Mouse (Mus musculus) erythroblast, embryonic 14.5 days (primary cell): Measurements from ENCODE around the gene Cnn1.

Experiments used
- GATA1 ChIP-seq: IDR thresholded peaks from 2 replicates; pipeline ENCODE4 v1.6.1; 2012; ENCODE audit warnings: low read length, inconsistent platforms, mixed read lengths
- TAL1 ChIP-seq: IDR thresholded peaks from 3 replicates; pipeline ENCODE4 v1.6.1; 2012; ENCODE audit warnings: low read length, inconsistent platforms, mixed read lengths

- no peak for TF ChIP-seq GATA1
- TF ChIP-seq TAL1 = no peak
Measured at GRCm38 (mm10) chr9:22134246-22134890, 35.4 kb downstream of the Cnn1 start.
